Mouse (Mus musculus) retina, postnatal 7 days (tissue): Measurements from ENCODE around the gene Echs1.
A peak's percentile ranks its signal among the peaks of the same experiment; 100 is the strongest.

Experiments
- DNase-seq: peaks from one replicate; pipeline ENCODE4 v3.0.0-alpha.2; 2012; ENCODE audit warnings: low read depth, low spot score

Gene Echs1

GRCm38 (mm10) chr7:140062307-140062706, 54.0 kb downstream of the Echs1 start:
- no peak for DNase-seq

GRCm38 (mm10) chr7:140061832-140062130, 54.5 kb downstream of the Echs1 start:
- no peak for DNase-seq

- DNase-seq = no peak
Measured at GRCm38 (mm10) chr7:140060936-140061831, 55.1 kb downstream of the Echs1 start.

GRCm38 (mm10) chr7:140059601-140060000, 56.7 kb downstream of the Echs1 start:
- DNase-seq = peak; percentile 43

- DNase-seq = no peak
Measured at GRCm38 (mm10) chr7:140058528-140058927, 57.7 kb downstream of the Echs1 start.

GRCm38 (mm10) chr7:140057413-140058407, 58.6 kb downstream of the Echs1 start:
- peak; percentile 52 for DNase-seq
